ENCODE assay signal across 22 mouse cellular contexts in genomic region chr5:74923337-74923736, GRCm38 (mm10).
DNase-seq lines count a peak whose midpoint lies in the region; ATAC-seq and TF ChIP-seq lines count a peak whose summit lies in the region.
"Had no signal": no experiment of that assay in that cellular context is flagged by ENCODE, and none has a peak within 500 bp of the region (broad histone marks: within the 10 kb centered on the region; RNA-seq: fewer than 3 reads in every experiment).

No protein-coding gene starts in this region.

- H3K36me3 ChIP-seq in heart, adult 2 months (ENCODE audit: control insufficient read depth, insufficient read depth, low read length) = no peaks in the 10 kb centered on the region
- H3K36me3 ChIP-seq in heart, embryonic 11.5 days (ENCODE audit: control insufficient read depth, insufficient read depth, low read length) = no peaks in the 10 kb centered on the region
- H3K36me3 ChIP-seq: forebrain, embryonic 10.5 days; hindbrain, embryonic 10.5 days; hindbrain, embryonic 13.5 days; intestine, embryonic 15.5 days had no signal

- TF ChIP-seq CTCF in gastrocnemius, adult 2 months (IDR thresholded peaks at IDR 0.05) = no peak
- TF ChIP-seq CTCF in heart, adult 2 months (IDR thresholded peaks at IDR 0.05) = no peak

- H3K27ac ChIP-seq in gastrocnemius, adult 2 months = 0 out of 2 replicates have a peak overlapping the region, but pooled peaks have one; percentile 1
- peak overlapping the region; percentile 41 for H3K27ac ChIP-seq in heart, adult 2 months
- no peak overlapping the region for H3K27ac ChIP-seq in heart, embryonic 11.5 days (ENCODE audit: low read depth, low read length)
- H3K27ac ChIP-seq: forebrain, embryonic 10.5 days; forebrain, embryonic 13.5 days; hindbrain, embryonic 10.5 days; hindbrain, embryonic 13.5 days; intestine, embryonic 15.5 days had no signal

- no peak overlapping the region for H3K9ac ChIP-seq in heart, adult 2 months (ENCODE audit: low read depth, low read length)
- no peak overlapping the region for H3K9ac ChIP-seq in heart, embryonic 11.5 days (ENCODE audit: low read depth, low read length)
- H3K9ac ChIP-seq: forebrain, embryonic 13.5 days; hindbrain, embryonic 13.5 days; intestine, embryonic 15.5 days had no signal

- WGBS in heart, adult 2 months = 63% methylated on average over 2 of the region's 2 CpGs
- WGBS in heart, embryonic 11.5 days (ENCODE audit: insufficient replicate concordance) = 72% methylated on average over 2 of the region's 2 CpGs

- no peaks in the 10 kb centered on the region for H3K79me2 ChIP-seq in heart, adult 2 months (replicated peaks; ENCODE audit: control insufficient read depth, insufficient read depth, low read length)

- H3K4me1 ChIP-seq in heart, adult 2 months (ENCODE audit: control insufficient read depth, insufficient read depth, low read length) = no peaks in the 10 kb centered on the region; the same call in 1 of the 2 replicates
- no peaks in the 10 kb centered on the region for H3K4me1 ChIP-seq in heart, embryonic 11.5 days (ENCODE audit: control insufficient read depth, insufficient read depth, low read length)
- H3K4me1 ChIP-seq: forebrain, embryonic 13.5 days; hindbrain, embryonic 13.5 days; intestine, embryonic 15.5 days had no signal

- ATAC-seq in heart, embryonic 11.5 days (replicated peaks; ENCODE audit: insufficient number of reproducible peaks, low FRiP score, low TSS enrichment) = no peak
- ATAC-seq: activated CD4-positive, CD25-positive, alpha-beta regulatory T cell, adult 4 months; forebrain, embryonic 13.5 days; forebrain, embryonic 16.5 days; hindbrain, embryonic 16.5 days; intestine, embryonic 15.5 days had no signal

- no peaks in the 10 kb centered on the region for H3K27me3 ChIP-seq in heart, adult 2 months (ENCODE audit: control insufficient read depth, insufficient read depth, low read length)
- no peaks in the 10 kb centered on the region for H3K27me3 ChIP-seq in heart, embryonic 11.5 days (ENCODE audit: control insufficient read depth, insufficient read depth, low read length)
- H3K27me3 ChIP-seq: forebrain, embryonic 13.5 days; hindbrain, embryonic 13.5 days; intestine, embryonic 15.5 days had no signal

- no peak overlapping the region for H3K4me2 ChIP-seq in heart, embryonic 11.5 days
- H3K4me2 ChIP-seq: forebrain, embryonic 13.5 days; hindbrain, embryonic 13.5 days; intestine, embryonic 15.5 days had no signal

- TF ChIP-seq POLR2A in heart, adult 2 months (IDR thresholded peaks at IDR 0.05; ENCODE audit: insufficient read depth, low read depth, low read length) = no peak

- intact Hi-C loops in gastrocnemius, adult 2 months (cut with DNase I) = no loop called here
- intact Hi-C loops in heart, adult 2 months (cut with DNase I) = no loop called here
- intact Hi-C loops in left cerebral cortex, postnatal 10 days (cut with DNase I) = loop anchor here (10.0 kb wide), 1 partner anchor 129 kb away; no protein-coding TSS in a partner anchor

- TF ChIP-seq EP300 in heart, adult 2 months (IDR thresholded peaks at IDR 0.05; ENCODE audit: insufficient read depth, low read depth, low read length) = no peak

- no peak overlapping the region for H3K4me3 ChIP-seq in gastrocnemius, adult 2 months
- no peak overlapping the region for H3K4me3 ChIP-seq in heart, adult 2 months
- H3K4me3 ChIP-seq in heart, embryonic 11.5 days (ENCODE audit: low read depth, low read length) = no peak overlapping the region
- H3K4me3 ChIP-seq: forebrain, embryonic 10.5 days; forebrain, embryonic 13.5 days; hindbrain, embryonic 10.5 days; hindbrain, embryonic 13.5 days; intestine, embryonic 15.5 days had no signal

- H3K9me3 ChIP-seq in heart, embryonic 11.5 days (replicated peaks; ENCODE audit: control insufficient read depth, low read length) = no peaks in the 10 kb centered on the region; the same call in 1 of the 2 replicates
- H3K9me3 ChIP-seq: forebrain, embryonic 10.5 days; forebrain, embryonic 13.5 days; hindbrain, embryonic 10.5 days; hindbrain, embryonic 13.5 days; intestine, embryonic 15.5 days had no signal

- no peak for DNase-seq in gastrocnemius, adult 2 months
- DNase-seq in gastrocnemius, adult 18-20 months (ENCODE audit: low spot score) = no peak
- DNase-seq in heart, adult 2 months = peak; percentile 33 to 40
- DNase-seq in lung, postnatal 10 days = peak; percentile 54
- DNase-seq in lung, postnatal 25 days (ENCODE audit: low spot score) = no peak
- DNase-seq in left cerebral cortex, postnatal 10 days (ENCODE audit: extremely low spot score in 1 of 2, low spot score in 2 of 2) = no peak
- DNase-seq: adrenal gland, postnatal 10 days; adrenal gland, postnatal 36 days; cerebellum, adult 18-20 months; cerebellum, adult 9-10 months; cerebellum, postnatal 14 days; gastrocnemius, postnatal 25 days; kidney, adult 11 months had no signal

Comparison
In these comparisons a context has a peak if more than half of its experiments do, and no peak if none do; other contexts are left out.
1. DNase-seq: peak in heart, adult 2 months (2 of 2) and lung, postnatal 10 days (single experiment); none in gastrocnemius, adult 2 months (single experiment), gastrocnemius, adult 18-20 months (single experiment), lung, postnatal 25 days (single experiment) and left cerebral cortex, postnatal 10 days (0 of 2).